Mouse (Mus musculus) liver, embryonic 13.5 days (tissue): ENCODE data around the gene Zg16. TPM values are rescaled to one million over a fixed set of nuclear protein-coding genes. Genes with fewer than 3 reads are reported as not detected.

Experiments used
- ATAC-seq: fragments of 200-750 bp; cut with Nextera tagmentation; 2 replicates; pipeline ENCODE4 v1.8.0; 2017; ENCODE audit warnings: low read depth, mild to moderate bottlenecking, moderate number of reproducible peaks, moderate library complexity
- DNase-seq: peaks from one replicate; pipeline ENCODE4 v3.0.0; 2022
- H3K27ac ChIP-seq: fragments of 300-500 bp; sonication (generic); 2 replicates; pipeline ENCODE4 v1.5.1; 2015; ENCODE audit warnings: moderate library complexity, mild to moderate bottlenecking, inconsistent platforms
- H3K27me3 ChIP-seq: fragments of 300-500 bp; sonication (generic); 2 replicates; pipeline ENCODE4 v1.6.1; 2015; ENCODE audit warnings: mild to moderate bottlenecking, inconsistent platforms
- H3K36me3 ChIP-seq: fragments of 300-500 bp; sonication (generic); 2 replicates; pipeline ENCODE4 v1.6.1; 2015; ENCODE audit warnings: mild to moderate bottlenecking, inconsistent platforms
- H3K4me1 ChIP-seq: fragments of 300-500 bp; sonication (generic); replicated peaks from 2 replicates; pipeline ENCODE4 v1.6.1; 2015; ENCODE audit warnings: inconsistent platforms
- H3K4me2 ChIP-seq: fragments of 300-500 bp; sonication (generic); 2 replicates; pipeline ENCODE4 v1.6.1; 2015; ENCODE audit warnings: inconsistent platforms, mild to moderate bottlenecking, moderate library complexity
- H3K4me3 ChIP-seq: fragments of 300-500 bp; sonication (generic); replicated peaks from 2 replicates; pipeline ENCODE4 v1.5.1; 2015; ENCODE audit warnings: mild to moderate bottlenecking, inconsistent platforms
- H3K9ac ChIP-seq: fragments of 300-500 bp; sonication (generic); 2 replicates; pipeline ENCODE4 v1.6.1; 2015; ENCODE audit warnings: mild to moderate bottlenecking, inconsistent platforms
- H3K9me3 ChIP-seq: fragments of 300-500 bp; sonication (generic); replicated peaks from 2 replicates; pipeline ENCODE4 v1.6.1; 2016; ENCODE audit warnings: inconsistent platforms
- WGBS: fragments of 180-500 bp; shearing (Covaris S2); methylation state at CpG from one replicate; pipeline ENCODE4 v1.1.7; 2015; ENCODE audit not compliant: insufficient replicate concordance; 5-methylcytosine and 5-hydroxymethylcytosine counted together
- polyA plus RNA-seq: library from polyadenylated mRNA; unstranded; fragments of >200 nt; fragmentation: Nextera tagmentation; extraction: Ambion mirVana; gene quantifications from 2 replicates; pipeline ENCODE4 v1.2.1, GENCODE M21; 2015

Zg16 gene
- polyA plus RNA-seq, 1 experiment from 2014 or later, result not detected

GRCm38 (mm10) chr7:127102148-127102547 lies 15.0 kb upstream of the Zg16 start:
- H3K9ac ChIP-seq, result no peak overlapping the region
- H3K4me2 ChIP-seq, result no peak overlapping the region
- DNase-seq (no peak), ATAC-seq (no peak)
- no peak overlapping the region; the same call in 1 of the 2 replicates for H3K27ac ChIP-seq
- WGBS, result 66% methylated on average over 6 of the region's 6 CpGs
- H3K4me3 ChIP-seq, result no peak overlapping the region
- H3K27me3 ChIP-seq, result no peaks in the 10 kb centered on the region
- peaks cover 32% of the 10 kb centered on the region for H3K4me1 ChIP-seq
- no peaks in the 10 kb centered on the region for H3K36me3 ChIP-seq
- H3K9me3 ChIP-seq, result no peaks in the 10 kb centered on the region

- Histone ChIP-seq H3K9me3 (no peaks in the 10 kb centered on the region), H3K27ac (no peak overlapping the region), H3K4me1 (peaks cover 32% of the 10 kb centered on the region), H3K9ac (no peak overlapping the region), H3K4me3 (no peak overlapping the region), H3K27me3 (no peaks in the 10 kb centered on the region), H3K36me3 (no peaks in the 10 kb centered on the region), H3K4me2 (no peak overlapping the region)
- DNase-seq (no peak), ATAC-seq (no peak)
- 16% methylated on average over 2 of the region's 2 CpGs for WGBS
These were observed 14.4 kb upstream of the Zg16 start for GRCm38 (mm10) chr7:127101451-127102016.

- no peak overlapping the region for H3K4me3 ChIP-seq
- H3K9ac ChIP-seq, result no peak overlapping the region
- H3K27ac ChIP-seq, result no peak overlapping the region
- no peaks in the 10 kb centered on the region for H3K9me3 ChIP-seq
- H3K4me1 ChIP-seq, result peaks cover 25% of the 10 kb centered on the region
- no peaks in the 10 kb centered on the region for H3K36me3 ChIP-seq
- no peak for ATAC-seq
- H3K4me2 ChIP-seq, result no peak overlapping the region
- 56% methylated on average over 4 of the region's 4 CpGs for WGBS
- no peaks in the 10 kb centered on the region for H3K27me3 ChIP-seq
- DNase-seq, result no peak
These were observed 12.4 kb upstream of the Zg16 start for GRCm38 (mm10) chr7:127099528-127099927.

GRCm38 (mm10) chr7:127098950-127099349 lies 11.8 kb upstream of the Zg16 start:
- no peaks in the 10 kb centered on the region for H3K27me3 ChIP-seq
- ATAC-seq (no peak), DNase-seq (no peak)
- no peak overlapping the region for H3K4me2 ChIP-seq
- no peaks in the 10 kb centered on the region for H3K36me3 ChIP-seq
- H3K9ac ChIP-seq, result no peak overlapping the region
- peaks cover 22% of the 10 kb centered on the region for H3K4me1 ChIP-seq
- H3K4me3 ChIP-seq, result no peak overlapping the region
- 86% methylated on average over 4 of the region's 4 CpGs for WGBS
- no peaks in the 10 kb centered on the region for H3K9me3 ChIP-seq
- no peak overlapping the region for H3K27ac ChIP-seq

- ATAC-seq (peak; percentile 51; the same call in 1 of the 2 replicates), DNase-seq (no peak)
- no peaks in the 10 kb centered on the region; the same call in 1 of the 2 replicates for H3K36me3 ChIP-seq
- 0 out of 2 replicates have a peak overlapping the region, but pooled peaks have one; percentile 1 for H3K4me2 ChIP-seq
- H3K9me3 ChIP-seq, result no peaks in the 10 kb centered on the region
- no peak overlapping the region for H3K27ac ChIP-seq
- H3K4me1 ChIP-seq, result peaks cover 24% of the 10 kb centered on the region
- no peak overlapping the region for H3K9ac ChIP-seq
- no peak overlapping the region for H3K4me3 ChIP-seq
- 61% methylated on average over 5 of the region's 5 CpGs for WGBS
- no peaks in the 10 kb centered on the region for H3K27me3 ChIP-seq
These were observed 11.4 kb upstream of the Zg16 start for GRCm38 (mm10) chr7:127098521-127098920.

GRCm38 (mm10) chr7:127096456-127096855 lies 9.3 kb upstream of the Zg16 start:
- no peak overlapping the region for H3K4me3 ChIP-seq
- no peak overlapping the region for H3K27ac ChIP-seq
- peaks cover 38% of the 10 kb centered on the region for H3K4me1 ChIP-seq
- H3K4me2 ChIP-seq, result no peak overlapping the region
- DNase-seq (no peak), ATAC-seq (no peak)
- no peak overlapping the region for H3K9ac ChIP-seq
- H3K27me3 ChIP-seq, result no peaks in the 10 kb centered on the region
- WGBS, result 71% methylated on average over 7 of the region's 7 CpGs
- no peaks in the 10 kb centered on the region for H3K9me3 ChIP-seq
- peaks cover 14% of the 10 kb centered on the region for H3K36me3 ChIP-seq

GRCm38 (mm10) chr7:127093914-127094313 lies 6.8 kb upstream of the Zg16 start:
- ATAC-seq, result no peak
- Histone ChIP-seq H3K4me1 (peaks cover 61% of the 10 kb centered on the region), H3K9ac (no peak overlapping the region), H3K27me3 (no peaks in the 10 kb centered on the region), H3K36me3 (peaks cover 14% of the 10 kb centered on the region), H3K4me2 (no peak overlapping the region), H3K9me3 (no peaks in the 10 kb centered on the region), H3K4me3 (no peak overlapping the region), H3K27ac (no peak overlapping the region)
- 72% methylated on average over 3 of the region's 3 CpGs for WGBS
- no peak for DNase-seq

GRCm38 (mm10) chr7:127091114-127091896 lies 4.2 kb upstream of the Zg16 start, which contains the start of gene AI467606:
AI467606 (plus strand) TSS chr7:127091359.
- no peaks in the 10 kb centered on the region for H3K27me3 ChIP-seq
- H3K9ac ChIP-seq, result peak within 1 kb of the TSS; percentile 74
- H3K27ac ChIP-seq, result peak within 1 kb of the TSS; percentile 93
- ATAC-seq, result peak; percentile 87
- WGBS, result 10% methylated on average over 16 of the region's 16 CpGs
- H3K4me3 ChIP-seq, result peak within 1 kb of the TSS; percentile 64
- H3K4me2 ChIP-seq, result peak within 1 kb of the TSS; percentile 75
- H3K9me3 ChIP-seq, result no peaks in the 10 kb centered on the region
- H3K36me3 ChIP-seq, result peaks cover 14% of the 10 kb centered on the region
- DNase-seq, result peak; percentile 79
- peaks cover 73% of the 10 kb centered on the region for H3K4me1 ChIP-seq

- Histone ChIP-seq H3K36me3 (peaks cover 14% of the 10 kb centered on the region), H3K4me2 (peak overlapping the region; percentile 75), H3K4me1 (peaks cover 82% of the 10 kb centered on the region), H3K27me3 (no peaks in the 10 kb centered on the region), H3K9me3 (no peaks in the 10 kb centered on the region), H3K27ac (peak overlapping the region; percentile 93), H3K4me3 (peak overlapping the region; percentile 64), H3K9ac (peak overlapping the region; percentile 74)
- 38% methylated on average over 20 of the region's 20 CpGs for WGBS
- ATAC-seq (0 out of 2 replicates have a peak, but pooled peaks have one; percentile 2), DNase-seq (peak; percentile 17)
These were observed 3.3 kb upstream of the Zg16 start for GRCm38 (mm10) chr7:127090154-127091113.

- H3K27me3 ChIP-seq, result no peaks in the 10 kb centered on the region
These were observed 2.0 kb upstream of the Zg16 start for GRCm38 (mm10) chr7:127088901-127089845.

More at GRCm38 (mm10) chr7:127088901-127089845, 2.0 kb upstream of the Zg16 start:
- H3K4me1 ChIP-seq, result peaks cover 93% of the 10 kb centered on the region
- H3K36me3 ChIP-seq, result peaks cover 14% of the 10 kb centered on the region
- H3K9ac ChIP-seq, result peak overlapping the region; percentile 73
- ATAC-seq, result peak; percentile 45
- H3K4me2 ChIP-seq, result peak overlapping the region; percentile 77
- no peaks in the 10 kb centered on the region for H3K9me3 ChIP-seq
- H3K27ac ChIP-seq, result peak overlapping the region; percentile 93
- peak; percentile 52 for DNase-seq
- peak overlapping the region; percentile 48 for H3K4me3 ChIP-seq
- WGBS, result 8% methylated on average over 27 of the region's 27 CpGs
